Mouse (Mus musculus) brain, embryonic 18.5 days (tissue): ENCODE measurements around the gene Smg6.

ENCODE experiments used
- DNase-seq: peaks from one replicate; pipeline ENCODE4 v3.0.0-alpha.2; 2012; ENCODE audit warnings: low read depth, low spot score

The Smg6 gene

DNA sequence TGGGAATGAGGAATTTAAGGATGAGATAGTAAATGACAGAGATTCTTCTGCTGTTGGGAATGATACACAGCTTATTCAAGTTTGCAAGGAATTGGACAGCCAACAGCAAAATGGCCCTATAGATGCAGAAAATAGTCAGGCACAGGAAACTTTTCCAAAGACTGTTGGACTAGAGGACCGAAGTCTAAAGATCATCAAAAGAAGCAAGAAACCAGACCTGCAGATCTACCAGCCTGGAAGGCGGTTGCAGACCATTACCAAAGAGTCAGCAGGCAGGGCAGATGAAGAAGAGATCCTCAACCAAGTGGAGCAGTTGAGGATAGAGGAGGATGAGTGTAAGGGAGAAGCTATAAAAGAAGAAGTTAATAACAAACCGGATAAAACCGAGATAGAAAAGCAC is 3.5 kb downstream of the Smg6 start:
- no peak for DNase-seq

DNA sequence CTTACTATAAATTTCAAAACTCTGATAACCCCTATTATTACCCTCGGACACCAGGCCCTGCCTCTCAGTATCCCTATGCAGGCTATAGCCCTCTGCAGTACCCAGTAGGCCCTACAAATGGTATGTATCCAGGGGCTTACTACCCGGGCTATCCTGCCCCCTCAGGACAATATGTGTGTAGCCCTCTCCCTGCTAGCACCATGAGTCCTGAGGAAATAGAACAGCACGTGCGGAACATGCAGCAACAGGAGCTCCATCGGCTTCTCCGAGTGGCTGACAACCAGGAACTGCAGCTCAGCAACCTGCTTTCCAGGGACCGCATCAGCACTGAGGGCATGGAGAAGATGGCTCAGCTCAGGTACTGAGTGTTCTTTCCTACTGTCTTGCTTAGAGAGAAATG is 4.8 kb downstream of the Smg6 start:
- DNase-seq: no peak

DNA sequence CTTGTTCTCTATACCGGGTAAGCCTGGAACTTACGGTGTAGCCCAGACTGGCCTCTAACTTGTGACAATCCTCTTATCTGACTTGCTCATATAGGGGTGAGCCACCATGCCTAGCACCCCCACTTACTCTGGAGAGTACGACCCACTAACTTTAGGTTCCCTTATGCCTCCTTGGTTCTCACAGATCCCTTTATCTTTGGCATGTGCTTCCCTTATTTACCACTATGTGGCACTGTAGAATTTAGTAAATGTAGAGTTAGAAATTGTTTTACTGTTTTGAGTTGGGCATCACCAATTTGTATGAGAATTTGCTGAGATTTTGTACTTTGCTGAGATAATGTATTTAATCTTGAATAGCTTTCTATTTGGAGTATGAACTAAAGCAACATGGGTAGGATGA is 20.7 kb downstream of the Smg6 start:
- DNase-seq: peak; percentile 36

DNA sequence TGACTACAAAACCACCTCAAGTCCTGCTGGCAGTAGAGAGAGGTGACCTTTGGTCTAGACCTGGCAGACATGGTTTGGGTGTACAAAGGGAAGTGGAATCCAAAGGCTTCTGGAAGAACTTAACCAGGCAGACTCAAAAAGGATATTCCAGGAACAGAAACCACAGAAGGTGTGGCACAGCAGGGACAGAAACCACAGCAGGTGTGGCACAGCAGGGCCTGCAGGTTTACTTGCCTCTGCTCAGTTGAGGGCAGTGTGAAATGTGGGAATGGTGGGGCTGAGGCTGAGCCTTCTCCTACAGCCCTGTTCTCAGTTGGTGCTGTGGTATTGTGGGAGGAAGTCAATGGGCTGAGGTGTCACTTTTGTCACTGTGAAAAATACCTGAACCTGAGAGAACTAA is 29.3 kb downstream of the Smg6 start:
- no peak for DNase-seq

DNA sequence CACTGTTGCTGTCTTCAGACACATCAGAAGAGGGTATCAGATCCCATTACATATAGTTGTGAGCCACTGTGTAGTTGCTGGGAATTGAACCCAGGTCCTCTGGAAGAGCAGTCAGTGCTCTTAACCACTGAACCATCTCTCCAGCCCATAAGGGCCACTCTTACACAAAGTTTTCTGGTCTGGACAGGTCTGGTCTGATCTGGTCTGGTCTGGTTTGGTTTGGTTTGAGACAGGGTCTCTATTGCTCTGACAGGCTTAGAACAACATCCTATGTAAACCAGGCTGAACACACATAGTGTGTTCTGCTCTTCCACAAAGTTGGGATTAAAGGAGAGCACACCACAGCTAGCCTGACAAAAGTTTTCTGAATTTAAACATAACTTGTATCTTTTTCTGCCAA is 30.4 kb downstream of the Smg6 start:
- DNase-seq: no peak

DNA sequence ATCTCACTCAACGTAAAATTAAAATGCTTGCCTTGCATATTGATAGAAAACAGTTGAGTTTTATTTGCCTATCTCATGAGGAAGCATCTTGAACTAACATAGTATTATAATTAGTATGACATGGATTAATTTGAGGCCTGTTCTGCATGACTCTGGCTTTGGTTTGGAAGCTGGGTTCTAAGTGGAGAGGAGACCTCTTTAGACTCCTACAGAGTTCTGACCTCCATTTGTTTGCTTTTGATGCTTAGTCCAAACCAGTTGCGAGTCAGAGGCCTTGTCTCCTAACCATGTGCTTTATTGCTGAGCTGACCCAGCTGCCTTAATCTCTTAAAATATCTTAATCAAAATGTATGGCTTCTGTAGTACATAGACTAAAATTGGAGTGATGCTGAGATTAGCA is 32.0 kb downstream of the Smg6 start:
- no peak for DNase-seq

DNA sequence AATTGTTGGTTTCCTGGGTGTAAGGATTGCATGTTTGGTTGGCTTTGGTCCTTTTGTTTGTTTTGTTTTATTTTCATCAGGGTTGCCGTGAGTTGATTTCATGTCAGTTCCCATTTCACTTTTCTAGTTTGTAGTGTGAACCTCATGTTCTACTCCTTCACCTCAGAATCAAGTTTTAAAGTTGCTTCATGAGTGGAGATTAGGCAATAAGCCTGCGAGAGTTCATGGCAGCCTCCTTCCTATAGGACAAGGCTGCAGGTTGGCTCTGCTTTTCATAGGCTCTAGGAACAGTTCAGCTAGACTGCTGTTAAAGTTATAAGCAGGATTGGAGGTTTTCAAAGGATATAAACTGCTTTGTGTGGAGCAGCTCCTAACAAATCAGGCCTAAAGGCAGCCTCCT is 33.9 kb downstream of the Smg6 start:
- DNase-seq: no peak

DNA sequence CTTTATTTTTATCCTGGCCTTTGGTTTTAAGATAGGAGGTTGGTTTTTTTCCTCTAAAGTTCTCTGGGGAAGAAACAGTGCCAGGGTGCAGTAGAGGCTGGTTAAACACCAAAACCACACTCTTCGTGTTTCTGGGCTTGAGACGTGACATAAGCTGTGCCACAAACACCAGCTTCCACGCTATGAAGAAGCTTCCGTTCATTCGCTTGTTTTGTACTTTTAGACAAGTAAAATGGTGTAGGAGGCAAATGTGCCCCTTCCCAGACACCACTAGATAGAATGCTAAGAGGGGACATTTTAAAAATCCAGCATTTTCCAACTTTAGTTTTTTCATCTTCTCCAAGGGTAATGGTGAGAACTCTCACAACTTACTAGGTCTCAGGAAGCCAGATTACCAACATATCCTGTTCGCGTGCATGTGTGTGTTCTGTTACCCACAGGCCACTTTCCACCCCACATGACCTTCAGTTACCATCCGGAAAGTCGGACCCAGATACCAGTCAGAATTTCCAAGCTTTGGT is 34.5 kb downstream of the Smg6 start:
- DNase-seq: no peak

DNA sequence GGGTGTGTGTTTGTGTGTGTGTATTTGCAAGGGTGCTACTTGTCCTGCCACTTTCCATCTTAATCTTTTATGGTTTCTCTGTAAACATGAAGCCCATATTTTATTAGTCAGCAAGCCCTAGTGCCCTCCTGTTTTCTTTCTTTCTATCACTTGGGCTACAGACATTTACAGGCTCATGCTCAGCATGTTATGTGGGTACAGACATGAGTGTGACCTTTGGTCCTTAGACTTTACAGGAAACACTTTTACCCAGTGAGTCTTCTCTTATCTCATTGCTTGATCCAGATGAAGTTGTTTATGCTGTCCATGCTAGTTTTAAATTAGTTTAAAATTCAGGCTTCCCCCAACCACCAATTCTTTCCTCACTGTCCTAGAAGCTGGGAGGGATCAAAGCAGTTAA is 36.3 kb downstream of the Smg6 start:
- DNase-seq: no peak

DNA sequence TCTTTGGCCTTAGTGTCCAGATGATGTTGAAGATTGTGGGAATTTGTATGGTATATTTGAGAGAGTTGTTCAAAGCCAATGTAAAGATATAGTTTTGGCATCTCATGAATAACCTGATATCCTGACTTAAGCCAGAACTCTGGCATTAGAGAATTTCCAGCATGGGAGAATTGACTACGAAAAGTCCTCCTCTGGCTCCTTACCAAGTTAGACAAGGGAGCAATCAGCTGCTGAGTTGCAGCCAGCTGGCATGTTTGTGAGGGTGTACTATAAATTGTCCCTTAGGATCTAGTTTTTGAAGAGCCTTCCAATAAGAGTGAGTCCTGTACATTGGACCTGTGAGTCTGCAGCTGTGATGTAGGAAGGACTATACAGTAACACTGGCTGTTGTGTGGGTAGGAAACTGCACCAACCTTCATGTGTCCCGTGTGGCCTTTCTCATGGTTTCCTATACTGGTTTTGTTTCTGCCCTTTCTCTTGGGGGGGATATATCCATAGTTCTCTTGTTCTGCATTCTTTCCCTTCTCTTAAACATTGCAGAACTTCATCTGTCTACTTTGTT is 37.3 kb downstream of the Smg6 start:
- DNase-seq: no peak

DNA sequence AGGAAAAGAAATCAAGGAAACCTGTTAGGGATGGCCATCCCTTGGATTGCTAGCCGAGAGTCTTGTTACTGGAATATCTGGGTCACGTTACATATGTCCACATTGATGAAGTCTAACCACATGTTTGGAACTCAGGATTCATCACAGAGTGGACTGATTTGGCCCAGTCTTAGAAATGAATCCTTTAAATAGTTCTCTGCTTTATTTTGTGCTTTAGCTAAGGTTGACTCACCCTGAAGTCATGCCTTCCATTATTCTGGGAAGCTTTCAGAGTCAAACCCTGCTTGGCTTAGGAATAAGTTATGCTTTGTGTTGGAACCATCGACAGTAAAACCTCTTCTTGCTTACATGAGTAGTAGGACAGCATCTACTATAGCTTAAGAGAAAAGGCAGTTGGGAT is 39.9 kb downstream of the Smg6 start:
- no peak for DNase-seq

DNA sequence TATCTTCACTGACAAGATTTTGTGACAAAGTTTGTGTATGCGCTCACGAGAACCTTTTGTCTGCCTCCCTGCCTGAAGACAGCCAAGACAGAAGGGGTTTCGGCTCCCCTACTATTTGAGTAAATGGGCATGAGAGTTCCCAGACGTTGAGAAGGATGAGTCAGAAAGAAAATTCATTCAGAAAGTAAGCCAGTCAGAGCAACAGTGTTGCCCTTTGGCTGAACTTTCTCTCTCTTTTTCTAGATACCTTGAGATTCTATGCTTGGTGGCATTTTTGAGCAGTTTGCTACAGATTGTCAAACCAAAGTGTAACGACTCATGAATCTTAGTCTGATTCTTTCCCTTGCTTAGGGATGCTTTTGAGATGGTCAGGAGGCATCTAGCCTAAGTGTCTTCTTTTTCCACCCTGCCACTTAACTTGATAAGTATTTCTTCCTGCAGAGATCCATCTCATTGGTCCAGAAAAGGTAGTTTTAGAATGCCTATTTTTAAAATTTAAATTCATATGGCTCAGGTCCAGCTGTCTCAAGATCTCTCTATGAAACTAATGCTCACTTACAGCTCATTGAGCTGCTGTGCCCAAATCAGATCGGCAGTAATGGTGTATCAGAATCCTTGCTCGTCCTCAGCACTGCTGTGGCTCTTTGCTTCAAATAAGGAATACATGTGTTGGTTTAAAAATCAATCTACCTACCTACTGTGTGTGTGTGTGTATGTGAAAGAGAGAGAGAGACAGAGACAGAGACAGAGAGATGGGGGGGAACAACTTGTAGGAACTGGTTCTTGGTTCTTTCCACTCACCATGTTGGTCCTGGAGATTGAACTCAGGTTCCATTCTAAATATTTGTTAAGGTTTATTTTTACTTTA is 47.9 kb downstream of the Smg6 start:
- DNase-seq: no peak

DNA sequence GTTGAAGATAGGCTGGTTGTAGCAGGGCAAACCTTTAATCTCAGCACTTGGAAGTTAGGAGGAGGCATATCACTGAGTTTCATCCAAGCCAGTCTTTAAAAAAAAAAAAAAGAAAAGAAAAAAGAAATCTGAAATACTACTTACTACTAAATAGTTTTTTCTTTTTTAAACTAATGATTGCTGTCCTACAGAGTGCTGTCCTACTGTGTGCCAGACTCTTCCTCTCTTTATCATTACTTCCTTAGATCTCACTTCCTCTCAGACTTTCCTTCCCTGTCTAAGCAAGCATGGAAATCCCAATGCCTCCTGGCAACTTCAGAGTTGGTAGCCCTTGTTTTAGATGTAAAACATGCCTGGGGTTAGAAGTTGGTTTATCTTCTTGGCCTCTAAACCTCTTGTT is 49.0 kb downstream of the Smg6 start:
- DNase-seq: no peak

DNA sequence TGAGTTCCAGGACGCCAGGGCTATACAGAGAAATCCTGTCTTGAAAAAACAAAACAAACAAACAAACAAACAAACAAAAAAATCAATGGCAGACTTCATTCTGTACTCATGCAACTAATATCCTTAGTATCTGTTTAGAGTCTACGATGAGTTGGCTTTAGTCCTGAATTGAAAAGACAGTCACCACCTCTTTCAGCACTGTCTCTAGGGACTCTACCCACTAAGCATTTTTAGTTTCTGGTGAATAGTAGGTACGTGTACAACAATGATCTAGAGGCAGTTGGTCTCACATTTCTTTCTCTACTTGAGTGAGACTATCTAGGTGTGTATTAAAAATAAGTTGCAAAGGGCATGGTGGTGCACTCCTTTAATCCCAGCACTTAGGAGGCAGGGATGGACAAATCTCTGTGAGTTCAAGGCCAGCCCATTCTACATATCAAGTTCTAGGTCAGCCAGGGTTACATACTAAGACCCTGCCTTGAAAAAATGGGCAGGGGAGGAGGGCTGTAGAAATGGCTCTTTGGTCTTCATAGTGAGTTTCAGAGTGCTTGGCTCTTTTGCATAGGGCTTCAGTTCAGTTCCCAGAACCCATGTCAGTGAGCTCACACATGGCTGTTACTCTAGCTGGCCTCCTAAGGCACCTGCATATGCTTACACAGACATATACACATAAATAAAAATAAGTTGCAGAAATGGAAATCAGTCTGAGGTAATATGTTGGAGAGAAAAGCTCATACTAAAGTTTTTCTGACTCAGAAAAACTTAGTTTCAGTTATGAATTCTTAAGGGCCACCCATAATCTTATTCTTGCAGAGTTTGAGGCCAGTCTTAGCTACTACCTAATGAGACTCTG is 51.4 kb downstream of the Smg6 start:
- no peak for DNase-seq

DNA sequence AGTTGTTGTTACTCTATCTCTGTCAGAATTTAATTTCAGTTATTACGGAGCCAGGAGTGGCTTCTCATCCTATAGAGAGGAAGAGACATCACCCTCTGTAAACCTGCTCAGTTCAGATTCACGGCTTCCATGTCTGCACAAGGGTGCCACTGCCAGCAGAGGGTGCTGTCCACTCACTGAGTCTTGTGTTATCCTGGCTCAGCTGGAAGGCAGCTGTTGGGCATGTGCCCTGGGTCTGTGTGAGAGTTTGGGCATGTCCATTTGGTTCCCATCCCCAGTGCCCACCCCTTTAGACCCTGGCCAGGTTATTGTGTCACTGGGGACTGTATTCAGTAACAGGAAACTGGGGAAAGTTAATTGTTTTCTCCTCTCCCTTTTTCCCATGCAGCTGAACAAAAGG is 55.8 kb downstream of the Smg6 start:
- no peak for DNase-seq

DNA sequence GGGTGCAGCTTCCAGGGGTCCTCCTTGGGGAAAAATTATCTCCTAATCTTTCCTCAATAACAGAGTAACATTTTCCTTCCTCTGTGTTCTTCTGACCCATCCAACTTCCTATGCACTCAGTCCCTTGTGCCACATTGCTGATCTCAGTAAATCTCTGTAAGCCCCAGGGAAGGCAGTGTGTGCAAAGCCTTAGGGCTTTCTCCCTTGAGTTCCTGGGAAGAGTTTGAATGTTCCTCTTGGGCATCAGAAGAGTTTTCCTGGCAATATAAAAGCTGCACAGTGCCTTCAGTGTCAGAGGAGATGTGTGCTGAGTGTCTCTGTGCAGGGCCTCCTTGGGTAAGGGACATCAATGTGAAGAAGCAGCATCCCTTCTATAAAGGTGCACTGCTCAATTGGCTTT is 56.6 kb downstream of the Smg6 start:
- DNase-seq: no peak

DNA sequence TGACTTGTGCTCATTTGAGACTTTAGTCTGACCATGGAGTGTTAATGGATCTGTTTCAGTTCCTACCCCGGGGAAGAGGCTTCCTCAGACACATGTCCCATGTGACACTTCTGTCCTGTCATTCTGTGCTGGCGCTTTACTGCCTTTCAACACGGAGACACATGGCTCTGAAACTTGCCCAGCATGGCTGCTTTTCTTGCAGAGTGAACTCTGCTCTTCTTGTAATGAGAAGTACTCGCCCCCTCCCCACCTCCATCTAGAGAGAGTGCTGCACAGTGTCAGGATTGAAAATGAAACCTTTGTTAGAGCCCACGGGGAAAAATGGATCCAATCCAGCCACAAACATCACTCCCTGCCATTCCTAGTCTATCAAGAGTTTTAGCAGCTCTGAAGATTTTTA is 62.5 kb downstream of the Smg6 start:
- no peak for DNase-seq

DNA sequence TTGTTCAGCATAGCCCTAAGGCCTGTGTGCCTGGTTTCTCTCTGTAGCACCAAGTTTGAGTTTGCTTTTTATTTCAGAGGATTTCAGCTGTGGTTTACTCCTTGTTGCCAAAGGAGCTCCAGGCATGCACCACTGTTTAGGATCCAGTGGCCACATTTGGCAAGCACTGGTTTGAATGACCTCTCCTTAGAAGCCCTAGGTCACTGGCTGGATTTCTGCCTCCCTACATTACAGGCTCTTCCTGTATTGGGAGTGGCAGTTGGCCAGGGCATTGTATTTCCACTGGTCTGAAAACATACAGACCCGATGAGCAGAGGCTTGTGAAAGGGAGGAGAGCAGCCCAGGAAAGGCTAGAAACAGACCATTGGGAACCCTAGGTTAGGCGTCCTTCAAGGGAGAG is 63.4 kb downstream of the Smg6 start:
- no peak for DNase-seq

DNA sequence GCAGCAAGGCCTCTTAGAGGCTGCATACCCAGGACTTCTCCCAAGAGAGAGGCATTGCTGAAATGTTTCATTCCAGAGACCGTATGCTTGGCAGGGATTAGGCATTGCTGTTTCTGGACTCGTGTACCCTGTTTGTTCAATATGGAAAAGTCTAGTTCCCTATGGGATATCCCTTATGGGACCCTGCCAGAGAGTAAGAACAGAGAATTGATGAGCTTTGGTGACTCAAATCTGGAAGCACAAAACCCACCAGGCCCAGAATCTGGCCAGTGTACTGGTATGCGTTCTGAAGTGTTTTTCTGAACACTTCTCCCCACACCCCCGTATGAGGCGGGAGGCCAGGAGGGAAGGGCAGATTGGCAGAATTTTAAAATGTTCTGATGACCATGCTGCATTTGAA is 64.9 kb downstream of the Smg6 start:
- DNase-seq: no peak

DNA sequence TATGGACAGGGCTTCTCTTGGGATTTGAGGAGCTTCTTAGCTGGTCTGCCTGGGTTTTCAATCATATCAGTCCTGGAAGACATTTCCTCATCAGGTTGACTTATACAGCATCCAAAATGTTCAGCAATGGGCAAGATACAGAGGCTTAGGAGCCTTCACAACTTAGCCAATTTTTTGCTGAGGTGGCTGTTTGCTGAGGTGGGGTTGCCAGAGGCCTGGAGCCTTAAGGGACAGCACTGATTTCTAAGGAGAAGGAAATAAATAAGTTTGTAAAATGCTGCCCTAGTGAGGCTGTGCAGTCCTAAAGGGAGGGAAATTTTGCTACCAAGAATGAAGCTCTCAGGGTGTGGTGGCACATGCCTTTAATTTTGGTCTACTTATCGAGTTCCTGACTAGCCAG is 65.7 kb downstream of the Smg6 start:
- no peak for DNase-seq

DNA sequence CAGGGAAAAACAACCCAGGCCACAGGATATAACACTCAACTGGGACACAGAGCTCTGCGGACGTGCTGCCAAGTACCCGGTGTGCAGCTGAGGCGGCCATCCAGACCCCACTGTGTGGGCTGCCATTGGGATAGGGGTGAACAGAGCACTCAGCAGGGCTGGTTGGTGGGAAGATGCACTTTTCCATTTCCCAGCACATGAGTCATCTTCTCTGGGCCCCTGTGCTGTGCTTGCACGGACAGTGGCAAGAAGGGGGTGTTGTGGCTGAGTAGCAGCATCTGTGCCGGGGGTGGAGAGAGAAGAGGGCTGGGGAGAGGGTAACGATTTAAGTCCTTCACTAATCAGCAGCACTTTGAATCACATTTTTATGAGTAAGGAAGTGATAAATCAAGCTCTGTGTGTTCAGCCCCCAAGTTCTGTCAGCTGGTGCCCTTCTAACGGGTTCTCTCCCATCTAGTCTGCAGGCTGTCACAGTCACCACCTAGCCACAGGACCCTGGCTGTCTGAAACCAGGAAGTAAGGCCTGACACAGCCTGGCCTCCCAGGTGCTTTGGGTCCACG is 66.9 kb downstream of the Smg6 start:
- no peak for DNase-seq

DNA sequence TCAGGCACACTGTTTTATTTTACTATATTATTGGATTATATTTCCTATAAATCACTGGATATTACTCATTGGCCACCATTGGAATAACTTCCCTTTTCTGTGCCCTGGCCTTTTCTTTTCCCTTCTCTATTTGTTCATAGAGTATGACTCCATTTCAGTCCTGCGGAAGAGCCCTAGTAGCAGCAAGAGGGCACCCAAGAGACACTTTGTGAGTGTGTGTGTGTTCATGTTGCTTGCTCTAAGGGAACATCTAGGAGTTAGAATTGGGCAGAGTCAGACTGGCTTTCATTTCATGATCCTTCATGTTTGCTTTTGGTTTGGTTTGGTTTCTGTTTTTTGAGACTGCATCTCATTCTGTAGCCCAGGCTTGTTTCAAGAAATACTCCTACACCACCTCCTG is 68.5 kb downstream of the Smg6 start:
- DNase-seq: no peak
